Mouse (Mus musculus) hindbrain, embryonic 14.5 days (tissue): ENCODE results near the gene Scd1. TPM values are rescaled to one million over a fixed set of nuclear protein-coding genes. Genes with fewer than 3 reads are reported as not detected.

Experiments
- ATAC-seq: fragments of 200-750 bp; cut with Nextera tagmentation; 2 replicates; pipeline ENCODE4 v1.8.0; 2017; ENCODE audit warnings: moderate number of reproducible peaks, mild to moderate bottlenecking, moderate TSS enrichment, moderate library complexity; ENCODE audit not compliant: low FRiP score
- DNase-seq: peaks from one replicate; pipeline ENCODE4 v3.0.0-alpha.2; 2015; ENCODE audit warnings: low spot score
- H3K27ac ChIP-seq: fragments of 300-500 bp; sonication (generic); 2 replicates; pipeline ENCODE4 v1.5.1; 2014; ENCODE audit warnings: mild to moderate bottlenecking, moderate library complexity
- H3K27me3 ChIP-seq: fragments of 300-500 bp; sonication (generic); 2 replicates; pipeline ENCODE4 v1.6.1; 2014; ENCODE audit warnings: mild to moderate bottlenecking, low read length, mixed read lengths; ENCODE audit not compliant: control insufficient read depth, insufficient read depth
- H3K36me3 ChIP-seq: fragments of 300-500 bp; sonication (generic); replicated peaks from 2 replicates; pipeline ENCODE4 v1.6.1; 2014; ENCODE audit not compliant: control insufficient read depth, insufficient read depth
- H3K4me1 ChIP-seq: fragments of 300-500 bp; sonication (generic); replicated peaks from 2 replicates; pipeline ENCODE4 v1.6.1; 2014; ENCODE audit warnings: antibody characterized with exemption, low read length, mixed read lengths; ENCODE audit not compliant: control insufficient read depth, insufficient read depth
- H3K4me2 ChIP-seq: fragments of 300-500 bp; sonication (generic); replicated peaks from 2 replicates; pipeline ENCODE4 v1.6.1; 2014; ENCODE audit warnings: mild to moderate bottlenecking, moderate library complexity
- H3K4me3 ChIP-seq: fragments of 300-500 bp; sonication (generic); replicated peaks from 2 replicates; pipeline ENCODE4 v1.5.1; 2014; ENCODE audit warnings: mild to moderate bottlenecking, low read length
- H3K9ac ChIP-seq: fragments of 300-500 bp; sonication (generic); 2 replicates; pipeline ENCODE4 v1.6.1; 2014
- H3K9me3 ChIP-seq: fragments of 300-500 bp; sonication (generic); 2 replicates; pipeline ENCODE4 v1.6.1; 2016; ENCODE audit warnings: low read length; ENCODE audit not compliant: control insufficient read depth
- WGBS: fragments of 180-500 bp; shearing (Covaris S2); extraction: QIAGEN DNeasy Blood & Tissue Kit; methylation state at CpG from one replicate; pipeline ENCODE4 v1.1.7; 2014; 5-methylcytosine and 5-hydroxymethylcytosine counted together
- polyA plus RNA-seq: library from polyadenylated mRNA; unstranded; fragments of >200 nt; fragmentation: Nextera tagmentation; extraction: Ambion mirVana; gene quantifications from 2 replicates; pipeline ENCODE4 v1.2.1, GENCODE M21; 2014

The Scd1 gene
- polyA plus RNA-seq, 1 experiment from 2014 or later = 8.4 TPM

GRCm38 (mm10) chr19:44391856-44392255, 15.8 kb downstream of the Scd1 start:
- no peak for DNase-seq
- Histone ChIP-seq H3K4me1 (peaks cover 13% of the 10 kb centered on the region), H3K9ac (no peak overlapping the region), H3K27me3 (no peaks in the 10 kb centered on the region), H3K27ac (no peak overlapping the region), H3K9me3 (no peaks in the 10 kb centered on the region), H3K36me3 (0 out of 2 replicates have a peak, but pooled peaks cover 9% of the 10 kb centered on the region), H3K4me3 (no peak overlapping the region), H3K4me2 (no peak overlapping the region)
- no peak for ATAC-seq
- 95% methylated on average over 4 of the region's 4 CpGs for whole genome bisulfite sequencing

DNA sequence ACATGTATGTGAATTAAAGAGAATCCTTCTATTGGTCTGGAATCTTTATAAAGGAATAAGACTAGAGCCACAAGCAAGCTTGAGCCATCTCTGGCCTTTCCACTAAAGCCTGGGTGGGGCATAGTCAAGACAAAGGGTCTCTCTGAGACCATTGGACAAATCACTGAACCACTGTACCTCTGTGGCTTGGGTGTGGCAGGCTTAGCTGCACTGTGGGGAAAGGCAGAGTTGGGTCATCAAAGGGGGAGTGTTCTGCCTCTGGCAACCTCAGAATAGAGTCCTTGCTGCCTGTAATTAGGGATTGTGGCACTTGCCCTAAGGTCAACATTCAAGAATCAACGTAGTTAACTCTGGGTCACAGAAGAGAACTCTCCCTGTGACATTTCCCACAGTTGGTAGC, 18.2 kb downstream of the Scd1 start:
- Histone ChIP-seq H3K27ac (no peak overlapping the region), H3K9ac (no peak overlapping the region), H3K4me3 (no peak overlapping the region), H3K4me1 (peaks cover 13% of the 10 kb centered on the region), H3K4me2 (peak overlapping the region; percentile 79; the same call in 1 of the 2 replicates), H3K27me3 (no peaks in the 10 kb centered on the region), H3K36me3 (no peaks in the 10 kb centered on the region), H3K9me3 (no peaks in the 10 kb centered on the region)
- 23% methylated on average over 1 of the region's 1 CpGs for WGBS
- no peak for DNase-seq
- no peak for ATAC-seq

- Histone ChIP-seq H3K27ac (peak overlapping the region; percentile 81), H3K4me2 (peak overlapping the region; percentile 79), H3K36me3 (no peaks in the 10 kb centered on the region), H3K27me3 (no peaks in the 10 kb centered on the region), H3K4me3 (peak overlapping the region; percentile 58), H3K9me3 (no peaks in the 10 kb centered on the region), H3K4me1 (peaks cover 13% of the 10 kb centered on the region), H3K9ac (peak overlapping the region; percentile 80)
- ATAC-seq (peak; percentile 95), DNase-seq (peak; percentile 86)
- WGBS = 4% methylated on average over 41 of the region's 41 CpGs
Measured at GRCm38 (mm10) chr19:44388475-44389428, 18.9 kb downstream of the Scd1 start.

- ATAC-seq = no peak; the same call in 1 of the 2 replicates
- H3K27ac ChIP-seq = peak overlapping the region; percentile 81
- no peak for DNase-seq
- peak overlapping the region; percentile 58 for H3K4me3 ChIP-seq
- no peaks in the 10 kb centered on the region for H3K36me3 ChIP-seq
- H3K4me2 ChIP-seq = peak overlapping the region; percentile 79
- H3K9me3 ChIP-seq = no peaks in the 10 kb centered on the region
- peak overlapping the region; percentile 80 for H3K9ac ChIP-seq
- H3K4me1 ChIP-seq = peaks cover 13% of the 10 kb centered on the region
- WGBS = 33% methylated on average over 19 of the region's 19 CpGs
- H3K27me3 ChIP-seq = no peaks in the 10 kb centered on the region
Measured at GRCm38 (mm10) chr19:44387746-44388474, 19.8 kb downstream of the Scd1 start.

DNA sequence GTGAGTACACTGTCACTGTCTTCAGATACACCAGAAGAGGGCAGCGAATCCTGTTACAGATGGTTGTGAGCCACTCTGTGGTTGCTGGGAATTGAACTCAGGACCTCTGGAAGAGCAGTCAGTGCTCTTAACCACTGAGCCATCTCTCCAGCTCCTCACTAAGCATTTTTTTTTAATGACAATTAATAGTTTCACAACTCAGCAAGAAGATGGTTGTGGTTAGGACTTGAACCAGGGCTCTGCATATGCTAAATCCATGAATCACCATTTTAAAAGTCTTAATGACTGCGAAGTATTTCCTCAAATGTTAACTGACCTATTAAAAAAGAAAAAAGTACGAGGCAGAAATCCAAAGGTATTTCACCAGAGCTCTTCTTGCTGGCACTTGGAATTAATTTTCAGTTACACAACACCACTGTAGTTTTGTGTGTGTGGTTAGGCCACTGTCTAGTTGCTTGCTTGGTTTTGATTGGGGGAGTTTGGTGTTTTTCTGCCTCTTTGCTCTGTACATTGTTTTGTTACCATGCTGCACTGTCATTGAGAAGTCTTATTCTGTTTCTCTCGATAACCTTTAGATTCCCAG, 20.5 kb downstream of the Scd1 start:
- 95% methylated on average over 4 of the region's 4 CpGs for whole genome bisulfite sequencing
- no peaks in the 10 kb centered on the region for H3K27me3 ChIP-seq
- ATAC-seq = no peak

DNA sequence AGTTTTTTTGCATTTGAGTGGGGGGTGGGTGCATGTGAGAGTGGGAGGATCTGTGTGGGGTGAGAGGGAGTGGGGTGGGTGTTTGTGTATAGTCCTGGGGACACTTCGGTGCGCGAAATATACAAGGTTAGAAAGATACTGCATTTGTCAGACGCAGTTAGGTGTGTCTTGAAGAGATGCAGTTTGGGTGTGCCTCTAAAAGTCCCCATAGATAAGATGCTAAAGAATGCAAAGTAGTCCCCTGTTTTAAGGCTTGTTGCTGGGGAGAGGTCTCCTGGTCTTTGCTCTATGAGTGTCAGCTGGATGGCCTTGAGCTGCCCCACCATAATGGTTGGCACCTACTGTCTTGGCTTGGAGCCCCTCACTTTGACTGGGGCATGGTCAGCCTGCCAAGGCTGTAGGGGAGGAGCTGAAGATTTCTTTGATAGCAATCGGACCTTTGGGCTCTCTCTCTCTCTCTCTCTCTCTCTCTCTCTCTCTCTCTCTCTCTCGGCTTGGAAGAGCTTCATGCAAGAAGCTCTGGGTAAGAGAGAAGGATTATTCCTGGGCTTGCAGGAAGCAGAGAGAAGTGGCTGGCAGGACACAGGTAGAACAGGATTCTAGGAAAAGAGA, 21.7 kb downstream of the Scd1 start:
- peaks cover 13% of the 10 kb centered on the region for H3K4me1 ChIP-seq
- H3K9me3 ChIP-seq = no peaks in the 10 kb centered on the region
- no peak for ATAC-seq
- H3K27ac ChIP-seq = no peak overlapping the region
- H3K4me2 ChIP-seq = no peak overlapping the region
- no peak for DNase-seq
- H3K4me3 ChIP-seq = no peak overlapping the region
- 81% methylated on average over 6 of the region's 6 CpGs for WGBS
- H3K9ac ChIP-seq = no peak overlapping the region
- no peaks in the 10 kb centered on the region for H3K27me3 ChIP-seq
- H3K36me3 ChIP-seq = no peaks in the 10 kb centered on the region

More for the DNA sequence above, 20.5 kb downstream of the Scd1 start:
- Histone ChIP-seq H3K4me2 (no peak overlapping the region), H3K4me3 (no peak overlapping the region), H3K9ac (no peak overlapping the region), H3K27ac (no peak overlapping the region), H3K9me3 (no peaks in the 10 kb centered on the region), H3K36me3 (no peaks in the 10 kb centered on the region), H3K4me1 (peaks cover 13% of the 10 kb centered on the region)
- no peak for DNase-seq

DNA sequence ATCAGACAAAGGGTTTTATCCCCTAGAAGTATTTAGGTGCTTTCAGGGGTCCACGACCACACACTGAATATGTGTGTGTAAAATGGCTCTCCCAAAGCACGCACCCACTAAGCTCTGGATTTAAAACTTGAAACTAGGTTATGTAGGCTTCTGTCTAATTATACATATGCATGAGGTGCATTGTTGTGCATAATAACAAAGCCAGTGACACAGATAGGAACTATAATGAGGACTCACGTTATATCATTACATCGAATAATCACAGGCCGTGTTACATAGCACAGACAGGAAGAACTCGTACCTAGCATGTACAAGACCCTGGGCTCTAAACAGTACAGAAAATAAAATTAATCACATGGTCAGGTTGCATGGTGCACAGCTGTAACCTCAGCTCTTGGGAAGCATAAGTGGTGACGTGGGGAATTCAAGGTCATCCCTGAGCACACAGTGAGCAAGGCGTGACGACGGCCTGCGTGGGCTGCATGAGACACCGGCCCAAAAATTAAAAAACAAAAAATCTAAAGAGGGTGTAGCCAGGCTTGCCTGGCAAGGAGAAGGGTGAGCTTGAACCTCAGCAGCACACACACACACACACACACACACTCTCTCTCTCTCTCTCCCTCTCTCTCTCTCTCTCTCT, 24.9 kb downstream of the Scd1 start:
- Histone ChIP-seq H3K4me2 (no peak overlapping the region), H3K4me3 (no peak overlapping the region), H3K4me1 (no peaks in the 10 kb centered on the region), H3K9ac (no peak overlapping the region), H3K27me3 (no peaks in the 10 kb centered on the region), H3K36me3 (no peaks in the 10 kb centered on the region), H3K9me3 (no peaks in the 10 kb centered on the region), H3K27ac (no peak overlapping the region)
- WGBS = 65% methylated on average over 12 of the region's 12 CpGs
- ATAC-seq (no peak), DNase-seq (no peak)

DNA sequence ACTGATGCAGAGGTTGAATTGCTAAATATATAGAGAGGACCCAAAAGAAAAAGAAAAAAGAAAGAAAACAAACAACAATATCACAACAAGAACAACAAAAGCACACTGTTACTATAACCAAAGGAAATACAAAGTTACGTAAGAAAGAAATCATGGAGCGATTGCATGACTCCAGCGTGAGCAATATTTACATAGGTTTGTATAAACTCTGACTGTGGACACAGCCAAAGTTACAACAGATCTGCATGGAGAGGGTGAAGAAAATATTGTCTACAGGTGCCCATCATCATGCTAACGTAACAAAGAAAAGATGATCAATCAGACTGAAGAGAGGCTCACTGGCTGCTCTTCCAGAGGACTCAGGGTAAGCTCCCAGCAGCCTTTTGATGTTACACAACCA, 27.6 kb downstream of the Scd1 start:
- H3K27ac ChIP-seq = no peak overlapping the region
- no peak overlapping the region for H3K4me3 ChIP-seq
- H3K4me1 ChIP-seq = no peaks in the 10 kb centered on the region
- WGBS = 89% methylated on average over 4 of the region's 4 CpGs
- ATAC-seq = no peak
- H3K27me3 ChIP-seq = no peaks in the 10 kb centered on the region
- no peak for DNase-seq
- no peak overlapping the region for H3K4me2 ChIP-seq
- no peak overlapping the region for H3K9ac ChIP-seq
- H3K36me3 ChIP-seq = no peaks in the 10 kb centered on the region
- H3K9me3 ChIP-seq = no peaks in the 10 kb centered on the region
